Mouse (Mus musculus): ENCODE results near the gene Tbx4. TPM values are rescaled to one million over a fixed set of nuclear protein-coding genes. Genes with fewer than 3 reads are reported as not detected.

Gene Tbx4
- total and polyA plus RNA-seq, 3 experiments = not detected

- Histone ChIP-seq H3K4me2 (ENCODE audit: insufficient read depth, low read depth, poor library complexity, severe bottlenecking) (no peak overlapping the region), H3K9ac (ENCODE audit: insufficient read depth, low read depth) (no peak overlapping the region), H3K79me2 (replicated peaks; ENCODE audit: control insufficient read depth, extremely low read depth, insufficient read depth, poor library complexity, severe bottlenecking) (no peaks in the 10 kb centered on the region), H3K4me1 (ENCODE audit: control insufficient read depth in 1 of 2, insufficient read depth in 2 of 2) (peaks cover 2 to 9% of the 10 kb centered on the region in 2 experiments; a peak in 2 of 4 replicates), H3K27me3 (replicated peaks) (peaks cover 2% of the 10 kb centered on the region), H3K4me3 (replicated peaks in 1 of 3; ENCODE audit: low read depth in 2 of 3, low read length in 2 of 3, poor library complexity in 1 of 3) (no peak overlapping the region), H3K36me3 (replicated peaks in 1 of 2; ENCODE audit: control insufficient read depth in 1 of 2, insufficient read depth in 1 of 2, low read length in 1 of 2) (no peaks in the 10 kb centered on the region), H3K9me3 (replicated peaks; ENCODE audit: low read length) (no peaks in the 10 kb centered on the region), H3K27ac (ENCODE audit: insufficient read depth, low read depth) (no peak overlapping the region)
- dilution Hi-C loops (cut with MboI; ENCODE audit: extremely low pct_ligation_motif_present, extremely low pct_unique_long_range_greater_than_20kb, low sequenced_read_pairs) = no loop called here
- in situ Hi-C loops (cut with MboI; ENCODE audit: low pct_ligation_motif_present, low pct_unique_long_range_greater_than_20kb, low sequenced_read_pairs) = no loop called here
- TF ChIP-seq MEF2A (IDR thresholded peaks at IDR 0.05; ENCODE audit: borderline replicate concordance, low read depth, low read length) (no peak), CHD2 (IDR thresholded peaks at IDR 0.05; ENCODE audit: low read length) (no peak), RAD21 (IDR thresholded peaks at IDR 0.05; ENCODE audit: low read depth, low read length) (no peak), TCF12 (IDR thresholded peaks at IDR 0.05; ENCODE audit: low read depth, low read length) (no peak), HCFC1 (IDR thresholded peaks at IDR 0.05; ENCODE audit: low read depth, low read length) (no peak), KAT2A (IDR thresholded peaks at IDR 0.05; ENCODE audit: insufficient replicate concordance, low read length) (no peak), USF2 (conservative IDR thresholded peaks at IDR 0.05; ENCODE audit: low read depth, low read length) (no peak), ZC3H11A (IDR thresholded peaks at IDR 0.05; ENCODE audit: low read depth, low read length) (no peak), JUN (IDR thresholded peaks at IDR 0.05; ENCODE audit: insufficient read depth, low read depth, low read length) (no peak), MAX (IDR thresholded peaks at IDR 0.05; ENCODE audit: low read length) (no peak), JUND (conservative IDR thresholded peaks at IDR 0.05; ENCODE audit: low read depth, low read length) (no peak), CTCF (conservative IDR thresholded peaks at IDR 0.05 in 1 of 2, IDR thresholded peaks at IDR 0.05 in 1 of 2; ENCODE audit: low read depth in 2 of 2, low read length in 2 of 2) (no peak)
- DNase-seq (ENCODE audit: extremely low read depth) = no peak
These were observed 70.2 kb downstream of the Tbx4 start for GRCm38 (mm10) chr11:85956422-85956821.

GRCm38 (mm10) chr11:85956950-85957778, 70.9 kb downstream of the Tbx4 start:
- Histone ChIP-seq H3K79me2 (replicated peaks; ENCODE audit: control insufficient read depth, extremely low read depth, insufficient read depth, poor library complexity, severe bottlenecking) (no peaks in the 10 kb centered on the region), H3K9me3 (replicated peaks; ENCODE audit: low read length) (no peaks in the 10 kb centered on the region), H3K9ac (ENCODE audit: insufficient read depth, low read depth) (no peak overlapping the region), H3K36me3 (replicated peaks in 1 of 2; ENCODE audit: control insufficient read depth in 1 of 2, insufficient read depth in 1 of 2, low read length in 1 of 2) (no peaks in the 10 kb centered on the region), H3K4me1 (ENCODE audit: control insufficient read depth in 1 of 2, insufficient read depth in 2 of 2) (peaks cover 2 to 9% of the 10 kb centered on the region in 2 experiments; a peak in 2 of 4 replicates), H3K27me3 (replicated peaks) (peaks cover 2% of the 10 kb centered on the region), H3K27ac (ENCODE audit: insufficient read depth, low read depth) (no peak overlapping the region), H3K4me2 (ENCODE audit: insufficient read depth, low read depth, poor library complexity, severe bottlenecking) (no peak overlapping the region), H3K4me3 (replicated peaks in 1 of 3; ENCODE audit: low read depth in 2 of 3, low read length in 2 of 3, poor library complexity in 1 of 3) (no peak overlapping the region)
- dilution Hi-C loops (cut with MboI; ENCODE audit: extremely low pct_ligation_motif_present, extremely low pct_unique_long_range_greater_than_20kb, low sequenced_read_pairs) (no loop called here), in situ Hi-C loops (cut with MboI; ENCODE audit: low pct_ligation_motif_present, low pct_unique_long_range_greater_than_20kb, low sequenced_read_pairs) (no loop called here)
- DNase-seq (ENCODE audit: extremely low read depth) = no peak
- TF ChIP-seq USF2 (conservative IDR thresholded peaks at IDR 0.05; ENCODE audit: low read depth, low read length) (no peak), UBTF (IDR thresholded peaks at IDR 0.05; ENCODE audit: low read depth, low read length) (no peak), RAD21 (IDR thresholded peaks at IDR 0.05; ENCODE audit: low read depth, low read length) (no peak), CHD1 (IDR thresholded peaks at IDR 0.05; ENCODE audit: low read depth, low read length) (no peak), MAFK (IDR thresholded peaks at IDR 0.05; ENCODE audit: insufficient replicate concordance, low read length) (no peak), JUND (conservative IDR thresholded peaks at IDR 0.05; ENCODE audit: low read depth, low read length) (no peak), NELFE (IDR thresholded peaks at IDR 0.05; ENCODE audit: low read depth, low read length) (no peak), KAT2A (IDR thresholded peaks at IDR 0.05; ENCODE audit: insufficient replicate concordance, low read length) (no peak), USF1 (IDR thresholded peaks at IDR 0.05; ENCODE audit: low read depth, low read length) (no peak), MXI1 (IDR thresholded peaks at IDR 0.05; ENCODE audit: low read depth, low read length) (no peak), GABPA (IDR thresholded peaks at IDR 0.05; ENCODE audit: insufficient replicate concordance, low read depth, low read length) (no peak), ETS1 (conservative IDR thresholded peaks at IDR 0.05; ENCODE audit: low read depth, low read length) (no peak), PAX5 (IDR thresholded peaks at IDR 0.05; ENCODE audit: low read length) (no peak), POLR2A (IDR thresholded peaks at IDR 0.05; ENCODE audit: low read depth, low read length) (no peak), ZNF384 (IDR thresholded peaks at IDR 0.05; ENCODE audit: low read depth, low read length) (no peak)
